Mouse (Mus musculus) E14TG2a.4 (cell line): Measurements from ENCODE around the gene Inpp5a.

Source experiments
- CTCF ChIP-seq: conservative IDR thresholded peaks from 2 replicates; pipeline ENCODE4 v1.5.1; 2014; ENCODE audit warnings: low read length
- POU5F1 ChIP-seq: IDR thresholded peaks from 2 replicates; pipeline ENCODE4 v1.6.1; 2014; ENCODE audit warnings: low read length, borderline replicate concordance

GRCm38 (mm10) chr7:139364005-139364557 is 24.8 kb upstream of the Inpp5a start:
- no peak for TF ChIP-seq CTCF
- no peak for TF ChIP-seq POU5F1
